Mouse (Mus musculus) limb, embryonic 14.5 days (tissue): ENCODE data around the gene Eef2. TPM values are rescaled to one million over a fixed set of nuclear protein-coding genes. Genes with fewer than 3 reads are reported as not detected.
"Not testable (repeated sequence)": the region's sequence is repeated elsewhere in the genome, so short reads cannot be mapped to it uniquely, and the experiment has no call there.

ENCODE experiments used
- ATAC-seq: fragments of 200-750 bp; cut with Nextera tagmentation; 2 replicates; pipeline ENCODE4 v1.8.0; 2017; ENCODE audit warnings: low read depth, moderate number of reproducible peaks, moderate TSS enrichment; ENCODE audit not compliant: low FRiP score
- DNase-seq: peaks from one replicate; pipeline ENCODE4 v3.0.0-alpha.2; 2015; ENCODE audit warnings: low spot score
- H3K27ac ChIP-seq: fragments of 300-500 bp; sonication (generic); replicated peaks from 2 replicates; pipeline ENCODE4 v1.5.1; 2014; ENCODE audit warnings: low read depth, mild to moderate bottlenecking, low read length, moderate library complexity, mixed read lengths
- H3K27me3 ChIP-seq: fragments of 300-500 bp; sonication (generic); 2 replicates; pipeline ENCODE4 v1.6.1; 2014; ENCODE audit warnings: low read length, mixed read lengths; ENCODE audit not compliant: control insufficient read depth, insufficient read depth
- H3K36me3 ChIP-seq: fragments of 300-500 bp; sonication (generic); 2 replicates; pipeline ENCODE4 v1.6.1; 2014; ENCODE audit warnings: mild to moderate bottlenecking, low read length, moderate library complexity, mixed read lengths; ENCODE audit not compliant: control insufficient read depth, insufficient read depth
- H3K4me1 ChIP-seq: fragments of 300-500 bp; sonication (generic); 2 replicates; pipeline ENCODE4 v1.6.1; 2014; ENCODE audit warnings: antibody characterized with exemption, low read length, mixed read lengths; ENCODE audit not compliant: control insufficient read depth, insufficient read depth
- H3K4me2 ChIP-seq: fragments of 300-500 bp; sonication (generic); replicated peaks from 2 replicates; pipeline ENCODE4 v1.6.1; 2014; ENCODE audit warnings: low read depth, mild to moderate bottlenecking, low read length, moderate library complexity; ENCODE audit not compliant: severe bottlenecking
- H3K4me3 ChIP-seq: fragments of 300-500 bp; sonication (generic); replicated peaks from 2 replicates; pipeline ENCODE4 v1.5.1; 2014; ENCODE audit warnings: low read length
- H3K9ac ChIP-seq: fragments of 300-500 bp; sonication (generic); 2 replicates; pipeline ENCODE4 v1.6.1; 2014; ENCODE audit warnings: mild to moderate bottlenecking, low read depth, low read length, moderate library complexity; ENCODE audit not compliant: severe bottlenecking
- H3K9me3 ChIP-seq: fragments of 300-500 bp; sonication (generic); 2 replicates; pipeline ENCODE4 v1.6.1; 2016; ENCODE audit warnings: low read length; ENCODE audit not compliant: control insufficient read depth
- POLR2A ChIP-seq: fragments of 200-500 bp; IDR thresholded peaks from 2 replicates; pipeline ENCODE4 v1.8.0; 2012; ENCODE audit warnings: inconsistent platforms, mild to moderate bottlenecking, moderate library complexity, borderline replicate concordance; ENCODE audit not compliant: insufficient read depth, insufficient read length; ENCODE audit errors: extremely low read depth
- WGBS: fragments of 180-500 bp; shearing (Covaris S2); extraction: QIAGEN DNeasy Blood & Tissue Kit; methylation state at CpG from one replicate; pipeline ENCODE4 v1.1.7; 2014; 5-methylcytosine and 5-hydroxymethylcytosine counted together
- polyA plus RNA-seq, 2 experiments: library from polyadenylated mRNA; depleted of rRNA in 1 of 2; stranded (reverse) in 1 of 2; unstranded in 1 of 2; fragments of >200 nt; fragmentation: Nextera tagmentation in 1 of 2; extraction: Ambion mirVana in 1 of 2; gene quantifications; 2 replicates each; pipeline versions ENCODE4 v1.2.1 to v1.2.3; 2012 to 2014

Eef2 gene
- polyA plus RNA-seq, 2 experiments: 544 to 1,329 TPM

GRCm38 (mm10) chr10:81174617-81175344 lies 1.6 kb upstream of the Eef2 start:
- no peaks in the 10 kb centered on the region for H3K27me3 ChIP-seq
- H3K4me2 ChIP-seq: peak overlapping the region; percentile 62
- peak; percentile 84 for DNase-seq
- H3K27ac ChIP-seq: peak overlapping the region; percentile 84
- H3K4me3 ChIP-seq: peak overlapping the region; percentile 37
- peak; percentile 62 for ATAC-seq
- peaks cover 28% of the 10 kb centered on the region for H3K36me3 ChIP-seq
- peak; percentile 36; the same call in 1 of the 2 replicates for TF ChIP-seq POLR2A
- WGBS: 3% methylated on average over 29 of the region's 29 CpGs
- peak overlapping the region; percentile 52 for H3K9ac ChIP-seq
- H3K9me3 ChIP-seq: no peaks in the 10 kb centered on the region
- H3K4me1 ChIP-seq: peaks cover 33% of the 10 kb centered on the region

GRCm38 (mm10) chr10:81175345-81175701 lies 1.1 kb upstream of the Eef2 start:
- not testable (repeated sequence) for H3K9ac ChIP-seq, ATAC-seq, H3K27me3 ChIP-seq, H3K9me3 ChIP-seq, DNase-seq
- peaks cover 33% of the 10 kb centered on the region for H3K36me3 ChIP-seq
- peak overlapping the region; percentile 84 for H3K27ac ChIP-seq
- peak overlapping the region; percentile 97 for H3K4me2 ChIP-seq
- WGBS: 6% methylated on average over 4 of the region's 4 CpGs
- H3K4me1 ChIP-seq: peaks cover 33% of the 10 kb centered on the region
- peak overlapping the region; percentile 37; the same call in 1 of the 2 replicates for H3K4me3 ChIP-seq

- Histone ChIP-seq H3K4me3 (peak overlapping the region; percentile 98), H3K36me3 (peaks cover 40% of the 10 kb centered on the region), H3K4me2 (peak overlapping the region; percentile 97), H3K27ac (peak overlapping the region; percentile 84), H3K9me3 (no peaks in the 10 kb centered on the region), H3K27me3 (no peaks in the 10 kb centered on the region), H3K4me1 (peaks cover 33% of the 10 kb centered on the region), H3K9ac (no peak overlapping the region)
- WGBS: 3% methylated on average over 13 of the region's 13 CpGs
- TF ChIP-seq POLR2A: no peak
- peak; percentile 30 for ATAC-seq
- no peak for DNase-seq
Observed at GRCm38 (mm10) chr10:81175936-81176465, 430 bp upstream of the Eef2 start.

GRCm38 (mm10) chr10:81177491-81177925 lies 1.1 kb downstream of the Eef2 start:
- Histone ChIP-seq H3K4me1 (peaks cover 33% of the 10 kb centered on the region), H3K4me3 (peak overlapping the region; percentile 98), H3K27me3 (no peaks in the 10 kb centered on the region), H3K4me2 (peak overlapping the region; percentile 97), H3K9me3 (no peaks in the 10 kb centered on the region), H3K9ac (peak overlapping the region; percentile 99), H3K27ac (peak overlapping the region; percentile 91; the same call in 1 of the 2 replicates), H3K36me3 (peaks cover 55% of the 10 kb centered on the region)
- TF ChIP-seq POLR2A: no peak
- 18% methylated on average over 16 of the region's 16 CpGs for WGBS
- ATAC-seq (no peak), DNase-seq (no peak)

- no peak for DNase-seq
- Histone ChIP-seq H3K27ac (0 out of 2 replicates have a peak overlapping the region, but pooled peaks have one; percentile 91), H3K4me2 (peak overlapping the region; percentile 97), H3K4me3 (peak overlapping the region; percentile 98), H3K9ac (peak overlapping the region; percentile 99), H3K27me3 (no peaks in the 10 kb centered on the region), H3K36me3 (peaks cover 55% of the 10 kb centered on the region), H3K4me1 (peaks cover 30% of the 10 kb centered on the region), H3K9me3 (no peaks in the 10 kb centered on the region)
- no peak for ATAC-seq
- 60% methylated on average over 14 of the region's 14 CpGs for WGBS
- no peak for TF ChIP-seq POLR2A
Observed at GRCm38 (mm10) chr10:81177958-81178712, 1.7 kb downstream of the Eef2 start.
